Mouse (Mus musculus): ENCODE measurements around the gene Card10. TPM values are rescaled to one million over a fixed set of nuclear protein-coding genes. Genes with fewer than 3 reads are reported as not detected.

Card10 gene
- polyA plus RNA-seq, 1 experiment = not detected

- Histone ChIP-seq H3K4me1 (ENCODE audit: control insufficient read depth, insufficient read depth, low read length) (peaks cover 26% of the 10 kb centered on the region), H3K4me3 (ENCODE audit: insufficient read depth, low read depth, low read length) (no peak overlapping the region), H3K27ac (ENCODE audit: insufficient read depth, low read depth, low read length) (no peak overlapping the region)
- 94% methylated on average over 1 of the region's 1 CpGs for WGBS
- TF ChIP-seq CTCF (IDR thresholded peaks at IDR 0.05; ENCODE audit: insufficient read depth, low read depth, low read length) (no peak), POLR2A (IDR thresholded peaks at IDR 0.05; ENCODE audit: insufficient read depth, low read depth, low read length) (no peak)
Observed at GRCm38 (mm10) chr15:78829636-78830035, 26.8 kb upstream of the Card10 start.

GRCm38 (mm10) chr15:78828315-78828714, 25.5 kb upstream of the Card10 start:
- peaks cover 19% of the 10 kb centered on the region for H3K4me1 ChIP-seq (ENCODE audit: control insufficient read depth, insufficient read depth, low read length)

GRCm38 (mm10) chr15:78826213-78827204, 23.7 kb upstream of the Card10 start:
- TF ChIP-seq CTCF (IDR thresholded peaks at IDR 0.05; ENCODE audit: insufficient read depth, low read depth, low read length) = peak; percentile 64
- TF ChIP-seq POLR2A (IDR thresholded peaks at IDR 0.05; ENCODE audit: insufficient read depth, low read depth, low read length) = no peak
- Histone ChIP-seq H3K27ac (ENCODE audit: insufficient read depth, low read depth, low read length) (no peak overlapping the region), H3K4me3 (ENCODE audit: insufficient read depth, low read depth, low read length) (no peak overlapping the region), H3K4me1 (ENCODE audit: control insufficient read depth, insufficient read depth, low read length) (peaks cover 11% of the 10 kb centered on the region)
- 21% methylated on average over 28 of the region's 28 CpGs for WGBS

More at GRCm38 (mm10) chr15:78828315-78828714, 25.5 kb upstream of the Card10 start:
- 20% methylated on average over 5 of the region's 5 CpGs for WGBS
- Histone ChIP-seq H3K27ac (ENCODE audit: insufficient read depth, low read depth, low read length) (no peak overlapping the region), H3K4me3 (ENCODE audit: insufficient read depth, low read depth, low read length) (no peak overlapping the region)
- no peak for TF ChIP-seq POLR2A (IDR thresholded peaks at IDR 0.05; ENCODE audit: insufficient read depth, low read depth, low read length)
- no peak for TF ChIP-seq CTCF (IDR thresholded peaks at IDR 0.05; ENCODE audit: insufficient read depth, low read depth, low read length)

GRCm38 (mm10) chr15:78816074-78816391, 13.2 kb upstream of the Card10 start:
- Histone ChIP-seq H3K27ac (ENCODE audit: insufficient read depth, low read depth, low read length) (no peak overlapping the region), H3K4me3 (ENCODE audit: insufficient read depth, low read depth, low read length) (no peak overlapping the region), H3K4me1 (ENCODE audit: control insufficient read depth, insufficient read depth, low read length) (no peaks in the 10 kb centered on the region)
- TF ChIP-seq CTCF (IDR thresholded peaks at IDR 0.05; ENCODE audit: insufficient read depth, low read depth, low read length) (no peak), POLR2A (IDR thresholded peaks at IDR 0.05; ENCODE audit: insufficient read depth, low read depth, low read length) (no peak)
- WGBS = 82% methylated on average over 6 of the region's 6 CpGs

- Histone ChIP-seq H3K4me1 (ENCODE audit: control insufficient read depth, insufficient read depth, low read length) (no peaks in the 10 kb centered on the region), H3K27ac (ENCODE audit: insufficient read depth, low read depth, low read length) (no peak overlapping the region), H3K4me3 (ENCODE audit: insufficient read depth, low read depth, low read length) (no peak overlapping the region)
- TF ChIP-seq CTCF (IDR thresholded peaks at IDR 0.05; ENCODE audit: insufficient read depth, low read depth, low read length) = no peak
- TF ChIP-seq POLR2A (IDR thresholded peaks at IDR 0.05; ENCODE audit: insufficient read depth, low read depth, low read length) = no peak
- WGBS = 51% methylated on average over 11 of the region's 11 CpGs
Observed at GRCm38 (mm10) chr15:78815314-78816073, 12.7 kb upstream of the Card10 start.

- Histone ChIP-seq H3K27ac (ENCODE audit: insufficient read depth, low read depth, low read length) (no peak overlapping the region), H3K4me1 (ENCODE audit: control insufficient read depth, insufficient read depth, low read length) (no peaks in the 10 kb centered on the region), H3K4me3 (ENCODE audit: insufficient read depth, low read depth, low read length) (no peak overlapping the region)
- no peak for TF ChIP-seq CTCF (IDR thresholded peaks at IDR 0.05; ENCODE audit: insufficient read depth, low read depth, low read length)
- TF ChIP-seq POLR2A (IDR thresholded peaks at IDR 0.05; ENCODE audit: insufficient read depth, low read depth, low read length) = no peak
- WGBS = 78% methylated on average over 4 of the region's 4 CpGs
Observed at GRCm38 (mm10) chr15:78813603-78814002, 10.8 kb upstream of the Card10 start.

- no peak overlapping the region for H3K27ac ChIP-seq (ENCODE audit: insufficient read depth, low read depth, low read length)
- 71% methylated on average over 9 of the region's 9 CpGs for WGBS
- H3K4me3 ChIP-seq (ENCODE audit: insufficient read depth, low read depth, low read length) = no peak overlapping the region
- H3K4me1 ChIP-seq (ENCODE audit: control insufficient read depth, insufficient read depth, low read length) = peaks cover 8% of the 10 kb centered on the region; the same call in 1 of the 2 replicates
- TF ChIP-seq CTCF (IDR thresholded peaks at IDR 0.05; ENCODE audit: insufficient read depth, low read depth, low read length) (no peak), POLR2A (IDR thresholded peaks at IDR 0.05; ENCODE audit: insufficient read depth, low read depth, low read length) (no peak)
Observed at GRCm38 (mm10) chr15:78810146-78810545, 7.3 kb upstream of the Card10 start.

GRCm38 (mm10) chr15:78809739-78810138, 6.9 kb upstream of the Card10 start:
- Histone ChIP-seq H3K27ac (ENCODE audit: insufficient read depth, low read depth, low read length) (no peak overlapping the region), H3K4me1 (ENCODE audit: control insufficient read depth, insufficient read depth, low read length) (peaks cover 8% of the 10 kb centered on the region; the same call in 1 of the 2 replicates), H3K4me3 (ENCODE audit: insufficient read depth, low read depth, low read length) (no peak overlapping the region)
- TF ChIP-seq CTCF (IDR thresholded peaks at IDR 0.05; ENCODE audit: insufficient read depth, low read depth, low read length) (no peak), POLR2A (IDR thresholded peaks at IDR 0.05; ENCODE audit: insufficient read depth, low read depth, low read length) (no peak)
- WGBS = 73% methylated on average over 9 of the region's 9 CpGs

- no peak overlapping the region for H3K4me3 ChIP-seq (ENCODE audit: insufficient read depth, low read depth, low read length)
- TF ChIP-seq POLR2A (IDR thresholded peaks at IDR 0.05; ENCODE audit: insufficient read depth, low read depth, low read length) = no peak
- TF ChIP-seq CTCF (IDR thresholded peaks at IDR 0.05; ENCODE audit: insufficient read depth, low read depth, low read length) = no peak
- 100% methylated on average over 2 of the region's 2 CpGs for WGBS
- peaks cover 11% of the 10 kb centered on the region for H3K4me1 ChIP-seq (ENCODE audit: control insufficient read depth, insufficient read depth, low read length)
- no peak overlapping the region for H3K27ac ChIP-seq (ENCODE audit: insufficient read depth, low read depth, low read length)
Observed at GRCm38 (mm10) chr15:78808980-78809379, 6.1 kb upstream of the Card10 start.
